Mouse (Mus musculus) Muller cell, postnatal 12 days (primary cell): ENCODE data around the gene Unc5b.

Source experiments
- DNase-seq: peaks from one replicate; pipeline ENCODE4 v3.0.0-alpha.2; 2015; ENCODE audit errors: inconsistent ontology term

Gene Unc5b

DNA sequence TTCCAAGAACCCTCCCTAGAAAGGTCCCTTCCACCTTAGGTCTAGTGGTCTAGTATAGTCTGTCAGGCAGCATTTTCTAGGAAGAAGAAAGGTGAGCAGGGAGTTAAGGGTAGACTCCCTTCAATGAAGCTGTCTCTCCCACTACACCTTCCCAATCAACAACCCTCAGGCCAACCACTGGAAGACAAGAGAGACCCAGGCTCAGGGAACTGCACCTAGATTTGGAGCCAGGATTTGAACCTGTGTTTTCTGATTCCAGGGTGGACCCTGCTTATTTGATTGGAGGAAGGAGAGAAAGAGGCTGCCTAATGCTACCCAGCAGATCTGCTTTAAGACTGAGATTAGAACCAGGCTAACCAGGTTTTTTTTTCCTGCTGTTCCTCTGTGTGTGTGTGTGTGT is 10.1 kb downstream of the Unc5b start:
- no peak for DNase-seq

DNA sequence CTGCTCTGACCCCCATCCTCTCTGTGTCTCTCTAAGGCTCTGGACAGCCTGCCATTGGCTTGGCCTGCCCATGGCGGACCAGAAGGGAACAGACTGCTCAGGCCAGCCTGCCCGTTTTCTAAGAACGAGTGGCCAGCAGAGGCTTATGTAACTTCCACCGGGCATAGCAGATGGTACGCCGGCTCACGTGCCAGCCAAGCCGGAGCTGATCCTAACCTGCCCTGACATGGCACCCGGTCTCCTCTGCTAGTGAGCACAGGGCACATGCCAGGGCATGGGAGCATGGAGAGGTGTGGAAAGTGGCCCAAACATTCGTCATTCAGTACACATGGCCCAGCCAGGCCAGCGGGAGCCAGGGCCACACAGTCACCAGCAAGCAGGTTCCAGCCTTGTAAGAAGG is 10.8 kb downstream of the Unc5b start:
- peak; percentile 84 for DNase-seq

DNA sequence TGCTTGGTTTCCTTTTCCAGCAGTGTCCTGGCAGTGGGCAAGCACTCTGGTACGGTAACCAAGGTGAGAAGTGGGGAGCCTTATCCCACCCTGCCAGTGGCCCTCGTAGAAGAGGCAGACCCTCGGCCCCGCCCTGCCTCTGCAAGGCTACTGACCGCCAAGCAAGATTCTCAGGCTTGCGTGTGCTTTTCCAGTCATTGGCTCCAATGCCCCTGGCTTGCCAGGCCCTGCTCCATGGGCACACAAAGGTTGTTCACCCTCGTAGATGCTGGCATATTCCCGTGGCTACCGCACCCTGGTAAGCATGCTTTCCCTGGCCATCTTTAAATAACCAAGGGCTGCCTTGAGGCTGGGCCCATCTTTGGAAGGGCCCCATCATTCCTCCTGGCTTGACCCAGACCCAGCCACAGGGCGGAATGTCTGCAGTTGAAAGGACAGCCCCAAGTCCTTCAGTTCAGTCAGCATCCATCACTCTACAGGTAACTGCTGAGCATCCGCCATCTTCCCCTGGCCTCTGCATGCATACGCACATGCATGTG is 11.7 kb downstream of the Unc5b start:
- no peak for DNase-seq

DNA sequence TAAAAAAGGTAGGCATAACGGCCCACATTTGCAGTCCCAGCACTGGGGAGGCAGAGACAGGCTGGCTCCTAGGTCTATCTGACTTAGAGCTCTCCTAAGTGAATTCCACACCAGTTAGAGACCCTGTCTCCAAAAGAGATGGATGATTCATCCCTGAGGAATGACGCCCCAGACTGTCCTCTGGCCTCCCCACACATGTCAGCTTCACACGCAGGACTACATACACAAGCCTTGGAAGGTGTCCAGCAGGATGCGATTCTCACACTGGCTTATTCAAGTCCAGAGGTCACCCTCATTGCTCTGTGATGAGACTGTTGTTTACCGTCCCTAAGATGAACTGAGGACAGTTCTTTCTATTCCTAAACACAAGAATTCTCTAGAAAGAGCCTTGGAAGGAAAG is 12.2 kb downstream of the Unc5b start:
- peak; percentile 77 for DNase-seq

DNA sequence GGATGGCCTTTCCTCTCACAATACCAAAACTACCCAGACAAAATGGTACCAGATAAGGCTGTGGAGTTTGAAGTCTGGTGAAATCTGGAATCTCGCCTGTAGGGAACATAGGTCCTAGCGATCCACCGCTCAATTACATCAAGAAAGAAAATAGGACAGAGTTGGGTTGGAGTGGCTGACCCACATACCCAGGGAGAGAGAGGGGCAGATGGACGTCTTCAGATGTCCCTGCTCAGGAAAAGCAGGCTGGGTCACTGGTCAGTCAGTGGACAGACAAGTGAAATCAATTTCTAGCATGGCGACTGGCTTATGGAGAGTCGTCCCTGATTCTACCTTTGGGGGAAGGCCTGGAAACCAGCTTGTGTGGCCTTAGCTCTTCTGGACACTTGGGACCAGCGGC is 12.7 kb downstream of the Unc5b start:
- DNase-seq: no peak

DNA sequence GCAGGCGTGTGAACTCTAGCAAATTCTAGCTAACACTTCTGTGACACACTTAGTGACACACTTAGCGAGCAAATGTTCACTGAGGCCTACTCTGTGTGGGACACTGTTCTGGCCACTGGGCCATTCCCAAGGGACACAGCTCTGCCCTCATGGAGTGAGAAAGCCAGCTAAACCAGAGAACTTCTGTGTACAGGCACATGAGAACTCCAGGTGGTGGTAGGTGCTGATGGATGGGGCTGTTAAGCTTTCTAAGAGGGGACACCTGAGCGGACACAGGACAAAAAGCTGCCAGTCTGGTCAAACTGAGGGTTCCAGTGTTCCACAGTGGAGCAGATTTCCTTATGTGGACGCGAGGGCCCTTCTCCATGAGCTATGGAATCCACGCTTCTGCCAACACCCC is 13.5 kb downstream of the Unc5b start:
- no peak for DNase-seq

DNA sequence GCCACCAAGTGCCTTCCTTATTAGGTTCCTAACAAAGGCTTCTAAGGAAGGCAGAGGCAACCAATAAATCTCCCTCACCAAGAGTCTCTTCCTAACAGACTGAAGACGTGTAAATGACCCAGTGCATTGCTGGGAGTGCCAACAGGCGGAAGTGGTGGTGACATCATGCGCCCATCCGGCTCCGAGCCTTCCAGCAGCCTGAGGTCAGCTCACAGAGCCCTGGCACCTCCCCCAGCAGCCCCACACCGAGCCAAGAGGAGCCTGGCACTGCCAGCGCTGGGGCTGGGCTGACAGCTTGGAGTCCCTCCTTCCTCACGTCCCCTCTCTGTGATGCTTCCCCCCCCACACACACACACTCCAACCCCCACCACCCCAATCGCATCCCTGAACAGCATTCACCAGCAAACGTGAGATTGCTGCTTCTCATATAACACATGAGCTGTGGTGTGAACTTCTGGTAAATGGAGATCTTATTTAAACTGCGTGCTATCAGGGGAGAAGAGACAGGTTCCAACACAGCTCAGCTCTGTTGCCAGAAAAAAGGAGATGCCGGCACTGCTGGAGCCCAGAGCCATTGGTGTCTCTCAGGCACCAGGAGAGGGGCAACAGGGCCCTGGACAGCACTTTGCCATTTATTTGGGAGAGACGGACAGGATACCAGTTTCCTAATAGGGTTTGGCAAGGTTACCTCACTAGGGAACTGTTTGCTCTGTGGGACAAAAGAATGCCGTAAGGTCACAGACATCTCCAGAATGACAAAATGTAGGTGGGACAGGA is 14.3 kb downstream of the Unc5b start:
- DNase-seq: peak; percentile 91

DNA sequence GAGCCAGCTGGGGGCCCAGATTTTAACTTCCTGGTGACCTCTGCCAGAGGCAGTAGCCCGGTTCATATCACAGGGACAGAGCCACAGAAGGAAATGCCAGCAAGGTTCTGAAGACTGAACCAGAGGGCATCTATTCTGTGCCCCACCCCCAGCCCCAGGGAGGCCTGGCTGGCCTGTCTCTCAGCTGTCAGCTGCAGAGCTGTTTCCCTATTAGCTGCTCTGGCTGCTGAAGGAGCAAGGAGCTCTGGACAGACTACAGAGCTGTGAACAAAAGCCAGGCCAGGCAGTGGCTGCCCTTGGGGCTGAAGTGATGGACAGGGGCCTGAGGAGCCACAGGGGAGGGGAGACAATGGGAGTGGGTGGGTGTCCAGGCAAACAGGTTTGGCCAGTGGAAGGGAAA is 15.5 kb downstream of the Unc5b start:
- peak; percentile 51 for DNase-seq

DNA sequence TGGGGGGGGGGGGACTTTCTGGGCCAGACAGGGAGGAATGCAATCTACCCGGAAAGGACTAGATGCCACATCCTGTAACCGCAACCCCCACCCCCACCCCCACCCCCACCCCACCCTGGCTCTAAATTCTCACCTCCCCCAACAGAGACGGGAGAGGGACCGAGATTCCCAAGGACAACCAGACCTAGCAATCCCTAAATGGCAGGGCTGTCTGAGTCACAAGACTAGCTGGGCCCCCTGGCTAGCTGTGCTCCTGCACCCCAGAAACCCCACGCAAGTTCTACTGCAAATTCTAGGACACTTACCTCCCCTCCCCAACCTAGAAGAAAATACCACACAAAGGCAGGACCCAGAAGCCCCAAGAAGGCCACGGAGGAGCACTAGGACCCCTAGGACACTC is 16.3 kb downstream of the Unc5b start:
- no peak for DNase-seq

DNA sequence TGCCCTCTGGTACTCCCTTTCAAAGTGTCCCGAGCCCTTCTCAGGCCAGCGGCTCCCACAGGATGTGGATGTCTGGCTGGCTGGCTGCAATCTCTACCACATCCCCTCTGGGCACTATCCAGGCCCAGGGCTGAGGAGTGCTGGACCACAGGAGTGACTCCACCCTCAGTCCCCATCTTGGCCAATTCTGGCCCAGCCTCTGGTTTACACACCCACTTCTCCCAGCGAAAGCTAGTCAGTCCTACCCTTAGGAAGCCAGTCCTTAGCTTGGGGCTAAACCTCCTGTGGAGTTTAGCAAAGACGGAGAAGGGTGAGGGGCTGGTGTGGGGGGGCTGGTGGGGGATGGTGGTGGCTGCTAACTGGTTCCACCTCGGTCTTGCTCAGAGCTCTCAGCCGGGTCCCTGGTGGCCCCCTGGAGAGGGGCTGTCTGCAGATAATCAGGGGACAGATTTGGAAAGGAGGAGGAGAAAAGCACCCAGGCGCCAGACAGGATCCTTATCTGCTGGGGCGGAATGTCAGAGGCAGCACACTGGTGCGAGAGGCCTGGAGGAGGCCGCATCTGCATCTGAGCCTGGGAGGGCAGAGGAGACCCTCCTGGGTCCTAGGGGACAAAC is 16.8 kb downstream of the Unc5b start:
- peak; percentile 84 for DNase-seq

DNA sequence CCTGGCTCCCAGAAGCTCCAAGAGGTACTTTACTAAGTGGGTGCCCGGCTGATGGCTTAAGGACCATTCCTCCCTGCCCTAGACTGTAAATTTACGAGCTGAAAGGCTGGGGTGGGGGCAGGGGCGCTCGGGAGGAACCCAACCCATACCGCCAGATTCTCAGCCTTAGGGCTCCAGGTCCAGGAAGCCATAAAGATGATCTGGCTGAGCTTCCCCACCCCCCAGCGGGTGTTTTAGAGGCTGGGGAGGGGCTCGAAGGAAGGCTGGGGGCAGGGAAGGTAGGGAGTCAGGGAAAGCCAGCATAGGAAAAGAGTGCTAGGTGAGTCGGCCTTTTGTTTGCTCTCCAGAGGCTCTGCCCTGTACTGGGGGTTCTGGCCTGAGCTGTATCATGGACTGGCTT is 17.8 kb downstream of the Unc5b start:
- DNase-seq: no peak

DNA sequence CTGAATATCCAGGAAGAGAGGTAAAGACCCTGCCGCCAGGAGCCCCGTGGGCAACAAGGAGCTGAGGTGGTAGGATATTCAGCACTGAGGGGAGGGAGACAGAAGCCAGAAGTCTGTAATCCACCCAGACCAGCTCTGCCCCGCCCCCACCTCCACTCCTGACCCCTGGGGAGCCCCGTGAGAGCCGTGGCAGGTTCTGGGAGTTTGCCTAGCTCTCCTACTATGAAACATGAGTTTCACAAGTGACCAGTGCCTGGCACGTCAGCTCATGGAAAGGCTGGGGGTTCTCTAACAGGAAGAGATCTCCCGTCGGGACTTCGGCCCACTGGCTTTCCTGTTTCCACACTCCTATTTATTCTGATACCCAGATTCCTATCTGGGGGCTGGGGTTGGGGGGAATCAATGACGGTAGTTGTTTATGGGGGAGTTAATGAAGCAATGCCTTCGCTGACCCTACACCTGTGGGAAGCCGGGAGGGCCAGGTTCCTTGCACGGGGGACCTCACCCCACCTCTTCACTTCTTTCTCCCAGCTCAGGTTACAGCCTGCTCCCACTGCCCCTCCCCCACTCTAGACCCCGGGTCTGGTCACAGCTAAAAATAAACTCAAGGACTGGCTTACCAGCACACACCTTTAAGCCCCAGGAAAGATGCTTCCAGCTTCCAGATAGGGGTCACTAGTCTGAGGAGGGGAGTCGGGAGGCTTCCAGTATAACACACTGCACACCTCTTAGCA is 19.4 kb downstream of the Unc5b start:
- DNase-seq: no peak

DNA sequence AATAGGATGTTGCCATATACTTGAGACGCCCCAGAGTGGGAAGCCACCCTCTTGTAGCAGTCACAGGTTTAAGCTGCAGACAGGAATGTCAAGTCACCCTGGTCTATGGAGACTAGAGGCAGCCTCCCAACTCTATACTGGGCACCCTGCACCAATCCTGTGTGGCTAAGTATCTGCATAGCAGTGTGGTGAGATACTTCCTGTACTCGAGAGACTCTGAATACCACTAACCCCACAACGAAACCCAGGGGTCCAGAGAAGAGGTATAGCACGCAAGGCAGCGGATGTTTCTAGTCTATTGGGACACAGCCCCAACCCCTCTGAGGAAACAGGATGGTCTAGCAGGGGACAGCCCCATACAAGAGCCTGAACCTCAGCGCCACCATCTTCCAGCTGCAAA is 22.9 kb downstream of the Unc5b start:
- DNase-seq: peak; percentile 22

DNA sequence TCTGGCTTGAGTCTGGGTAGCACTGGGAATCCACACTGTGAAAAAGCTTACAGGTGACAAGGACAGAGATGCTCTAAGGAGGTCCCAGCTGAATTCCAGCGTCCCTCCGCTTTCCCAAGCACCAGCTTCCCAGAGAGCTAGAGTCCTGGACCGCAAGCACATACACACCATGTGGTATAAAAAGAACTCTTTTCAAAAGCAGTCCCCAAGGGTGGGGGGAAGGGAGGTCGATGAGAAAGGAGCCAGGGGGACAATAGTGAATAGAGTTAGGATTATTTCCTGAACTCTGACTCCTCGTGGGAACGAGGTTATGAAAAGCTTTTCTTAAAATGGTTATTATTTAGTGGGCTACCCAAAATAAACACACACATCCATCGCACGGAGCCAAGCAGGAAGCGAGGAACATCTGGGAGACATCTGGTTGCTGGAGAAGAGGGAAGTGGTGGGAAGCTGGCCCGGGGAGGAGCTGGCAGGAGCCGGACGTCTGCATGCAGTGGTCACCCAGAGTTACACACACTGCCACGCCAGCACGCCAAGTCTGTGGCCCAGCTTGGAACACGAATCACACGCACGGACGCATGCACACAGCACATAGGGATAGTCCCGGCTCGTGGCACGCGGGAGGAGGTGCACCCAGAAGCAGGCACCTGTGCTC is 23.7 kb downstream of the Unc5b start:
- peak; percentile 14 for DNase-seq

DNA sequence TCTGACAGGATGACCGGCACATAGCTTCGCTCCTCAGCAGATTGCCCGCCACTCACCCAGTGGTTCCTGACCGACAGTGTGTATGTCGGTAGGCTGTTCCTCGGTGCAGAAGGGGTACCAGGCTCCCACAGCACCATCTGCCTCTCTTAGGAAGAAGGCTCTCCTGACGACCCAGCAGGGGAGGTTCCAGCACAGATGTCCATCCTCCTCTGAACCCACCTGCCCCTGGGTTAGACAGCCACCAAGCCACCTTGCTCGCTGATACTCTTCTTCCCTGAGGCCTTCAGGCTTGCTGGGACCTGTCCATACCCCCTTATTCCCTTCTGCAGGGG is 25.2 kb downstream of the Unc5b start:
- DNase-seq: no peak

DNA sequence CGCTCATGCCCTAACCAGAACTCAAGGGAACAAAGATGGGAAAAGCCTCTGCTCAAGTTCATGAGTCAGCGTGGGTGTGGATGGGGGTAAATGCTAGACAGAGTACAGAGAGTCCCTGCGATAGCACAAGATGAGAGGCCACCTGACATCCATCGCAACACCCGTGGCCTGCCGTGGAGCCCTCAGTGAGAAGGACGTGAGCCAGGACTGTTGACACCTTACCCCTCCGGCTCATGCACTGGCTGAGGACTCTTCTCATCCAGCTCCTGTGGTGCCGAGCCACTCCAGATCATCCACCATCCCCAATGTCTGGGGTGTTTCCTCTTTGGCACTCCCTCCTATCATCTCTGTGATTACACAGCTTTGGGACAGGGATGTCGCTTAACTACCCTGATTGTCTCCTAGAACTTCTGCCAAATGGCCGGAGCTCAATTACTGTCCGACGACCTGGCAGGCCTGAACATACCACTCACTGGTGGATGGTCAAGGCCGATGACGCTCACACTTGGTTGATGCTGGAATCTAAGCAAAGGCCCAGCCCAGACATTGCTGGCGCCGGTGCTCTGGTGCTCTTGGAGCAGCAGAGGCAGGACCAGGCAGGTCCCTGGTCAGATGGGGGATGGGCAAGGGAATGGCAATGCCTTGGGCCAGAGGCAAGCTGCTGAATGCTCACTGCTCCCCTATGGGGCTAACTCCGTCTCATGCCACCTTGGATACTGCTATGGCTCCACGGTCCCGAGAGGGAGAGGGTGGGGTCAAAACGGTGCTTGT is 25.8 kb downstream of the Unc5b start:
- peak; percentile 39 for DNase-seq

DNA sequence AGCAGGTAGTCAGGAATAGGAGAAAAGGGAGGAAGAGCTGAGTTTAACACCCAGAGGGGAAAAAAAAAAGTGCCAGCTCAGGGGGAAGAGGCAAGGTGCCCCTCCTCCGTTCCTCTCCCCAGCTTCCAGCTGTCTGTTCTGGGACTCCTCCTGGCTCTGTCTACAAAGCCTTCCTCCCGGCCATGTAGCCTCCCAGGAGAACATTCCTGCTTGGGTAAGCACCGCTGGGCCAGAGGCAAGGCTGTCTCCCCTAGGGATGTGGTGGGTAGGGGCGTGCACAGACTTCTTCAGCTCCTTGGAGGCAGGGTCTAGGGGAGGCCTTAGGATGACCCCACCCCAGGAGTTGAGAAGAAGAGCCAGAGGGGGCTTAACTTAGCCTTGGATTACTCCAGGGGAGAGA is 26.5 kb downstream of the Unc5b start:
- no peak for DNase-seq

DNA sequence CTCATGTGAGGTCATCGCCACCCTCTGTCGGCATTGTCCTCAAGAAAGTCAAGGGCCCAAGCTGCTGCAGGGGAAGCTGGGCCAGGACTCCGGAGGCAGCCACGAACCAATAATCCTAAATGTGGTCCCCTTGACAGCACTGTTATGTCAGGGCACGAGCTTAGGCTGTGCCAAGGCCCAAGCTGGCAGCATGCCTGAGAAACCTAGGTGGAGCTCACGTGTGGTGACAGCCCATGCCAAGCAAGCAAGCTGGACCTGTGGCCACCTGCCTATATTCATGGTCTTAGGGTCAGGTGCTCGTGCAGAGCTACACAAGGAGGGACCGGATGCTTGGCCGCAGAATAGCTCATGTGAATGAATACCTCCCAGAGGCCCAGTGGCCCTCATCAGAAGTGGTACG is 27.4 kb downstream of the Unc5b start:
- no peak for DNase-seq

DNA sequence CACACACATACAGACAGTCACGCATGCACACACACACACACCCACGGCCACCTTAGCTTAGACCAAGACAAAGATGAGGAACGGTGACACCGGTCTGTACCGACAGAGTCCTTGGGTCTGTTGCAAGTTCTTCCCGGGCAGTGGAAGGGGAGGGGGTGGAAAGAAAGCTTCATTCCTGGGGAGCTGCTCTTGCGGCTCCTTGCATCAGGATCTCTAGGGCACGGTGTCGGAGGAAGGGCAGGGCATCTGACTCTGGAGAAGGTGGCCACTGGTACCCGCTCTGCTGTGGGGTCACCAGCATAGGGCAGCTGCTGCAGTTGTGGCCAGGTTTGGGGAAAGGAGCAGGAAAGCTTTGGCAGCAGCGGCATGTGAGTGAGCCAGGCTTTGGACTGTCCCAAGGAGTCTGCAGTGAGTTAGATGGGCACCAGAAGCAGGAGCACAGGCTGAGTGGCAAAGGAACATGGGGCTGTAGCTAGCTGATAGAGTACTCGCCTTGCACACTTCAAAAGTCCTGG is 29.4 kb downstream of the Unc5b start:
- no peak for DNase-seq

DNA sequence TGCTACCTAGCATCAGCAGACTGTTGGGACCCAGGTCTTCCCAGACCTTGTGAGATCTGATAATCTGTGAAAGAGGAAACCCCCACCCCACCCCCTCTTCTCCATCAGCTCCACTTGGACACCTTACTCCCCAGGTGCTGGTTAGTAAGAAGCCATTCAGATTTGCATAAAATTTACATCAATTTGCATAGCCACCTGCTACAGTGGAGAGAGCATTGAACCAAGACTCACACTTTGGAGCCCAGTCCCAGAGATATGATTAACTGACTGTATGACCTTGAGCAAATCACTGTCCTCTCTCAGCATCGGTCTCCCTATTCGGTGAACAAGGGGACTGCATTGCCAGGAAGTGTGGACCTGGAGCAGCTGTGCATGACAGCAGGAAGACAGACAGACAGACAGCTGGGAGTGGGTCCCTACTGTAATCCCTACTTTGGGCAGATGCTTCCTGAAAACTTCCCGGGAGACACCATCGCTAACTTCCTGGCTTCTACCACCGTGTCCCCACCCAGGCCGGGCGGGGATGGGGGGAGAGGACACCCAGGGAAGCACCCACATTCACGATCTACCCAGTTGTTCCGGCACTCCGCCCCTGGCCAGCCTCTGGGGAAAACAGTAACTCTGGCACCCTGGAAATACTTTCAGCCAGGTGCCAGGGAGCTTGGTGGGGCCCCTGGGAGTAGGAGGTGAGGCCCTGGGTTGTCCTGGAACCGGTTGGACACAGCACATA is 30.0 kb downstream of the Unc5b start:
- no peak for DNase-seq
